Comparison of ENCODE assay signal across 8 mouse cellular contexts in genomic region chr19:53892838-53893359, GRCm38 (mm10). TPM values are rescaled to one million over a fixed set of nuclear protein-coding genes. Genes with fewer than 3 reads are reported as not detected.
DNase-seq lines count a peak whose midpoint lies in the region; ATAC-seq and TF ChIP-seq lines count a peak whose summit lies in the region.

No protein-coding gene starts in this region.

- no peak for DNase-seq in forebrain, postnatal 0 days
- no peak for DNase-seq in forebrain, embryonic 14.5 days (ENCODE audit: low spot score)
- no peak for DNase-seq in spleen, adult 2 months (ENCODE audit: low read depth in 1 of 2, low spot score in 2 of 2)
- DNase-seq in spleen, adult 12 weeks (ENCODE audit: low spot score), result no peak
- peak; percentile 40 to 54 for DNase-seq in layer of hippocampus, postnatal 36 days
- no peak for DNase-seq in urinary bladder, postnatal 14 days (ENCODE audit: low spot score)
- no peak for DNase-seq in kidney, adult 11 months

- no peaks in the 10 kb centered on the region for H3K4me1 ChIP-seq in forebrain, postnatal 0 days (ENCODE audit: insufficient read depth)
- H3K4me1 ChIP-seq in forebrain, embryonic 14.5 days (ENCODE audit: control insufficient read depth, insufficient read depth, low read length), result no peaks in the 10 kb centered on the region
- peaks cover 53% of the 10 kb centered on the region; the same call in 1 of the 2 replicates for H3K4me1 ChIP-seq in spleen, adult 2 months (ENCODE audit: control insufficient read depth, insufficient read depth, insufficient read length)
- H3K4me1 ChIP-seq in stomach, embryonic 16.5 days (ENCODE audit: control insufficient read depth, insufficient read depth, low read length), result peaks cover 49% of the 10 kb centered on the region

- no peak overlapping the region for H3K27ac ChIP-seq in forebrain, postnatal 0 days (ENCODE audit: low read depth, low read length)
- no peak overlapping the region for H3K27ac ChIP-seq in forebrain, embryonic 14.5 days (ENCODE audit: low read depth, low read length)
- H3K27ac ChIP-seq in spleen, adult 2 months (ENCODE audit: insufficient read depth, low read length), result peak overlapping the region; percentile 97
- H3K27ac ChIP-seq in stomach, embryonic 16.5 days (ENCODE audit: low read length), result peak overlapping the region; percentile 90

- TF ChIP-seq CTCF in forebrain, postnatal 0 days (IDR thresholded peaks at IDR 0.05; ENCODE audit: low read depth), result no peak
- TF ChIP-seq CTCF in spleen, adult 2 months (IDR thresholded peaks at IDR 0.05; ENCODE audit: extremely low read depth, insufficient read depth, insufficient read length, insufficient replicate concordance), result no peak

- H3K9ac ChIP-seq in forebrain, postnatal 0 days, result no peak overlapping the region
- no peak overlapping the region for H3K9ac ChIP-seq in forebrain, embryonic 14.5 days (ENCODE audit: low read length)
- H3K9ac ChIP-seq in stomach, embryonic 16.5 days (ENCODE audit: low read length), result no peak overlapping the region

- H3K4me2 ChIP-seq in forebrain, postnatal 0 days (ENCODE audit: low read depth), result no peak overlapping the region
- H3K4me2 ChIP-seq in forebrain, embryonic 14.5 days (ENCODE audit: low read length), result no peak overlapping the region
- H3K4me2 ChIP-seq in stomach, embryonic 16.5 days (ENCODE audit: low read depth, low read length), result no peak overlapping the region

- H3K4me3 ChIP-seq in forebrain, postnatal 0 days (ENCODE audit: low read depth, low read length), result no peak overlapping the region
- H3K4me3 ChIP-seq in forebrain, embryonic 14.5 days (ENCODE audit: low read depth, low read length), result no peak overlapping the region
- no peak overlapping the region for H3K4me3 ChIP-seq in spleen, adult 2 months (ENCODE audit: extremely low read depth, insufficient read depth, insufficient read length)
- no peak overlapping the region for H3K4me3 ChIP-seq in stomach, embryonic 16.5 days (replicated peaks; ENCODE audit: low read length)

- no peak for TF ChIP-seq POLR2A in spleen, adult 2 months (IDR thresholded peaks at IDR 0.05; ENCODE audit: low read depth, low read length)

- no peaks in the 10 kb centered on the region for H3K36me3 ChIP-seq in forebrain, postnatal 0 days (ENCODE audit: insufficient read depth)
- H3K36me3 ChIP-seq in forebrain, embryonic 14.5 days (ENCODE audit: control insufficient read depth, insufficient read depth, low read length), result no peaks in the 10 kb centered on the region
- no peaks in the 10 kb centered on the region for H3K36me3 ChIP-seq in spleen, adult 2 months (ENCODE audit: control insufficient read depth, insufficient read depth, low read length)
- no peaks in the 10 kb centered on the region for H3K36me3 ChIP-seq in stomach, embryonic 16.5 days (ENCODE audit: control insufficient read depth, insufficient read depth, low read length)

- no peaks in the 10 kb centered on the region for H3K9me3 ChIP-seq in forebrain, postnatal 0 days (ENCODE audit: low read length)
- H3K9me3 ChIP-seq in forebrain, embryonic 14.5 days (replicated peaks; ENCODE audit: control insufficient read depth, low read length), result no peaks in the 10 kb centered on the region
- no peaks in the 10 kb centered on the region for H3K9me3 ChIP-seq in stomach, embryonic 16.5 days (replicated peaks; ENCODE audit: control insufficient read depth, low read length)

- no peaks in the 10 kb centered on the region for H3K27me3 ChIP-seq in forebrain, postnatal 0 days (ENCODE audit: insufficient read depth, low read length)
- H3K27me3 ChIP-seq in forebrain, embryonic 14.5 days (replicated peaks; ENCODE audit: control insufficient read depth, insufficient read depth, low read length), result no peaks in the 10 kb centered on the region
- no peaks in the 10 kb centered on the region for H3K27me3 ChIP-seq in spleen, adult 2 months (ENCODE audit: control insufficient read depth, insufficient read depth, low read length)
- H3K27me3 ChIP-seq in stomach, embryonic 16.5 days (ENCODE audit: control insufficient read depth, insufficient read depth, low read length), result no peaks in the 10 kb centered on the region

- peak; percentile 23; the same call in 1 of the 2 replicates for ATAC-seq in forebrain, postnatal 0 days
- ATAC-seq in forebrain, embryonic 14.5 days, result no peak
- ATAC-seq in stomach, embryonic 16.5 days (ENCODE audit: insufficient read depth, low FRiP score), result no peak

- 44% methylated on average over 9 of the region's 9 CpGs for WGBS in forebrain, postnatal 0 days
- 74% methylated on average over 9 of the region's 9 CpGs for WGBS in forebrain, embryonic 14.5 days
- WGBS in spleen, adult 2 months, result 40% methylated on average over 9 of the region's 9 CpGs
- WGBS in stomach, embryonic 16.5 days, result 46% methylated on average over 9 of the region's 9 CpGs

RNA-seq across cellular contexts. Expression of gene Pdcd4, which starts 0.9 kb away (rescaled TPM):
- total RNA-seq in forebrain, postnatal 0 days (2014; rRNA removed), result 24.4 and 32.3 TPM in 2 replicates
- 55.1 and 82.7 TPM in 2 replicates for polyA plus RNA-seq in forebrain, postnatal 0 days (2015; fragmentation: Nextera tagmentation; extraction: Ambion mirVana)
- polyA plus RNA-seq in forebrain, embryonic 14.5 days (2014; fragmentation: Nextera tagmentation; extraction: Ambion mirVana), result 62.1 and 75.4 TPM in 2 replicates
- 8.7 and 9.4 TPM in 2 replicates for polyA plus RNA-seq in spleen, adult 2 months (2012; rRNA removed)
- total RNA-seq in layer of hippocampus, postnatal 36 days (2021), result 100 to 1,000 TPM; 115 to 125 TPM
- polyA plus RNA-seq in stomach, embryonic 16.5 days (2015; fragmentation: Nextera tagmentation; extraction: Ambion mirVana), result 94.1 and 101 TPM in 2 replicates

RNA-seq across cellular contexts. Expression of gene Shoc2, which starts 51.2 kb away (rescaled TPM):
- total RNA-seq in forebrain, postnatal 0 days (2014; rRNA removed), result 83.3 and 101 TPM in 2 replicates
- polyA plus RNA-seq in forebrain, postnatal 0 days (2015; fragmentation: Nextera tagmentation; extraction: Ambion mirVana), result 38.6 and 49.6 TPM in 2 replicates
- 49.6 and 61.1 TPM in 2 replicates for polyA plus RNA-seq in forebrain, embryonic 14.5 days (2014; fragmentation: Nextera tagmentation; extraction: Ambion mirVana)
- polyA plus RNA-seq in spleen, adult 2 months (2012; rRNA removed), result 5.1 and 5.6 TPM in 2 replicates
- 10 to 100 TPM; 51.8 to 52.1 TPM for total RNA-seq in layer of hippocampus, postnatal 36 days (2021)
- polyA plus RNA-seq in stomach, embryonic 16.5 days (2015; fragmentation: Nextera tagmentation; extraction: Ambion mirVana), result 51.7 and 53.2 TPM in 2 replicates

RNA-seq across cellular contexts. Expression of gene Bbip1, which starts 51.5 kb away (rescaled TPM):
- total RNA-seq in forebrain, postnatal 0 days (2014; rRNA removed), result 138 and 189 TPM in 2 replicates
- polyA plus RNA-seq in forebrain, postnatal 0 days (2015; fragmentation: Nextera tagmentation; extraction: Ambion mirVana), result 196 and 240 TPM in 2 replicates
- polyA plus RNA-seq in forebrain, embryonic 14.5 days (2014; fragmentation: Nextera tagmentation; extraction: Ambion mirVana), result 174 and 180 TPM in 2 replicates
- polyA plus RNA-seq in spleen, adult 2 months (2012; rRNA removed), result 4.2 and 4.4 TPM in 2 replicates
- 10 to 100 TPM; 58.6 to 58.8 TPM for total RNA-seq in layer of hippocampus, postnatal 36 days (2021)
- 64.8 and 69.9 TPM in 2 replicates for polyA plus RNA-seq in stomach, embryonic 16.5 days (2015; fragmentation: Nextera tagmentation; extraction: Ambion mirVana)

Comparison
In these comparisons a context has a peak if more than half of its experiments do, and no peak if none do; other contexts are left out.
1. DNase-seq: peak in layer of hippocampus, postnatal 36 days (2 of 2); none in forebrain, postnatal 0 days (single experiment), forebrain, embryonic 14.5 days (single experiment), spleen, adult 2 months (0 of 2), spleen, adult 12 weeks (single experiment), urinary bladder, postnatal 14 days (single experiment) and kidney, adult 11 months (single experiment).
2. H3K27ac ChIP-seq: peak in spleen, adult 2 months (single experiment) and stomach, embryonic 16.5 days (single experiment); none in forebrain, postnatal 0 days (single experiment) and forebrain, embryonic 14.5 days (single experiment).
3. RNA of gene Bbip1, which starts 51.5 kb away (polyA plus RNA-seq): 196 to 240 TPM in forebrain, postnatal 0 days, 174 to 180 TPM in forebrain, embryonic 14.5 days and 64.8 to 69.9 TPM in stomach, embryonic 16.5 days; 4.2 to 4.4 TPM in spleen, adult 2 months; every median in the first group is over 10 times any median in the second.